Mouse (Mus musculus) brain, embryonic 14.5 days (tissue): ENCODE measurements at regions not wholly inside any gene's neighbourhood (a gene's known extent, or its start where the extent isn't known, plus 50 kb on each side); places are given as distances from the start of the nearest gene placed in this dataset.
"Not testable (repeated sequence)": the region's sequence is repeated elsewhere in the genome, so short reads cannot be mapped to it uniquely, and the experiment has no call there.

Experiments
- DNase-seq: peaks from one replicate; pipeline ENCODE4 v3.0.0-alpha.2; 2011; ENCODE audit warnings: low read depth
- CTCF ChIP-seq: fragments of 200-500 bp; IDR thresholded peaks from 2 replicates; pipeline ENCODE4 v1.5.1; 2012; ENCODE audit warnings: inconsistent platforms, mild to moderate bottlenecking, moderate library complexity, borderline replicate concordance; ENCODE audit not compliant: insufficient read depth, insufficient read length; ENCODE audit errors: extremely low read depth
- POLR2A ChIP-seq: fragments of 200-500 bp; IDR thresholded peaks from 2 replicates; pipeline ENCODE4 v1.6.1; 2012; ENCODE audit warnings: mild to moderate bottlenecking, inconsistent platforms, borderline replicate concordance; ENCODE audit not compliant: poor library complexity, insufficient read depth, insufficient read length, severe bottlenecking; ENCODE audit errors: extremely low read depth

DNA sequence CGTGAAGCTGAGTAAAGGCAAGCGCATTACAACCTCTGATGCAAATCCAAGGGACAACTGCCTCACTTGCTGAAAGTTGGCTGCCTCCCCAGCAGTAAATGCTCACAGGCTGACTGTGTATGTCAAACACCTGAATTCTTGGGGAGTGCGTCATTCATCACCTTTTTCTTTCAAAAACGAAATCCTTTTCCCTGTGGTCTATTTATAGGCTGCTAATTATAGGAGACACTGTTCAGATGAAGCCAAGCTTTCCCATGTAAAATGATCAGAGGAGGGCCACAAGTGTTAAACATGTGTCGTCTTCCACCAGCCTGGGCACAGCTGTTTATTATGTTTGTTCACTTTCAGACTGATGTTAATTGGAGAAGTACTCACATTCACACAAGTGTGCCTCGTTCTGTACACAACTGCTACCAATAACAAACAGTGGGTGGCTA lies 450.6 kb downstream of the Gm11232 start:
- TF ChIP-seq POLR2A (no peak), CTCF (no peak)
- peak; percentile 22 for DNase-seq

DNA sequence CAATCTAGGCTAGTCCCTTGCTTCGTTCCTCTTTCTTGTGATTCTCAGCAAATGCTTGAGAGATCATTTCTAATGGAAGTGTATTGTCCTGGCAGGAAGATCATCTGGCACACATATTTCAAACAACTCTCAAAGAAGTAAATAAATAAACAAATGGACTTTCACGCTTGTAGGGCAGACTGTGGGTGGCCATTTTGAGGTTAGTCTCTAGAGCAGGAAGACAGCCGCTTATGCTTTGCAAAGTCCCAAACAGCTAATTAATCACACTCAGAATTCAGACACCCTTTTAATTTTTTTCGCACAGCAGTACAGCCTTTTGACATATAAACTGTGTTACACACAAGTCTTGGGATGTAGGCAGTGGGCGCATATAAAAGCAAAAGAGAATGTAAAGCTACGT lies 451.1 kb downstream of the Gm11232 start:
- TF ChIP-seq CTCF = no peak
- no peak for TF ChIP-seq POLR2A
- no peak for DNase-seq

DNA sequence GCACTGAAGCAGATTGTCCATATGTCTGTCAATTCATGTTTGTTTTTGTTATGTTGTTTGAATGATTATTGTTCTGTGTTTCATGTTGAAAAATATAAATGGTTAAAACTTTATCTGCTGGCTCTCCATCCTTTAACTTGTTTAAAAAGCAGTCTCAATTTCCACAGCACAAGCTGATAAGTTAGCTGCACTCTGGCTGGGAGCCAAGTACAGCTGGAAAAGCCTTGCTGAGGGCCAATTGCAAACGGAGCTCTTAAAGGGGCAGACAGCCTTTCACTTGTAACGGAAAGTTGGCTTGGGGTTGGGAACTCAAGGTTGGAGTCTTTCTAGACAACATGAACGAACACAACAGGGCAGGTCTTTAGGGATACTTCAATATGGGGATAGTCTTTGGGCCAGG lies 462.0 kb downstream of the Gm11232 start:
- not testable (repeated sequence) for DNase-seq

DNA sequence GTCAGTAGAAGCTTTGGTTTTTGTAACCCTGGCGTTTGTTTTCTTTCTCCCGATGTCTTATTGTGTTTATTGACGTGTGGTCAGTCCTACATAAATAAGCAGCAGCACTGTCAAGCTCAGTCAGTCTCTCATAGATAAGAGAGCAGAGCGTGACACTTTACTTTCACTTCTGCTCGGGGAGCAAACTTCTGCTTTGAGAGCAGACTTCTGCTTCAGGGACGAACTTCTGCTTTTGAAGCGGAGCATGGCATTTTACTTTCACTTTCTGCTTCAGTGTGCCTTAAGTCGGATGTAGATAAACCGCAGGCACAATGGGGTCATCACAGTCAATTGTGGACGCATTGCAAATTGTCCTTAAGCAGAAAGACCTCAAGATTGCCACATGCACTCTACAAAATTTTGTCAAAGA lies 466.0 kb downstream of the Gm11232 start:
- DNase-seq = no peak
- no peak for TF ChIP-seq POLR2A
- TF ChIP-seq CTCF = no peak

DNA sequence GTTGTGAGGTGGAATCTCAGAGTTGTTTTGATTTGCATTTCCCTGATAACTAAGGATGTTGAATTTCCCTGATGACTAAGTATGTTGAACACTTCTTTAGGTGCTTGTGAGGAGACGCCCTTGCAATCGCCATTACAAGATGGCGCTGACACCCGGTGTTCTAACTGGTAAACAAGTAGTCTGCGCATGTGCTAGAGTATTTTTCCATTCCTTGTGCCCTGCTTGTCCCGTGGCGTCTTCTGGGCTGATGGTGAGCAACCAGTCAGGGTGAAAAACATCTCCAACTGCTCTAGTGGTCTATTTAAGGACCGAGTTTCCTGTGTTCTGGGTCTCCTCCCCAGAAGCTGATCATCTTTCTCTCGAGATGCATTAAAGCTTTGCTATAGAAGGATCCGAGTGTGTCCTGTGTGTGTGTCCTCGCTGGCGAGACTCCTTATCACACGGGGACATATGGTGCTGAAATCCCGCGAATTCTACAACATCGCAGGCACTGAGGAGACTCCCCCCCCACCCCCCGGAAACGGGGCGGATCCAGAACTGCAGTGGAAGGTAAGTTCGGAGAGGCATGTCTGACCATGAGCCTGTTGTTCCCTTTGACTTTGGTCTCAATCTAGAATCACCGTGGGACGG lies 466.5 kb downstream of the Gm11232 start:
- not testable (repeated sequence) for DNase-seq

DNA sequence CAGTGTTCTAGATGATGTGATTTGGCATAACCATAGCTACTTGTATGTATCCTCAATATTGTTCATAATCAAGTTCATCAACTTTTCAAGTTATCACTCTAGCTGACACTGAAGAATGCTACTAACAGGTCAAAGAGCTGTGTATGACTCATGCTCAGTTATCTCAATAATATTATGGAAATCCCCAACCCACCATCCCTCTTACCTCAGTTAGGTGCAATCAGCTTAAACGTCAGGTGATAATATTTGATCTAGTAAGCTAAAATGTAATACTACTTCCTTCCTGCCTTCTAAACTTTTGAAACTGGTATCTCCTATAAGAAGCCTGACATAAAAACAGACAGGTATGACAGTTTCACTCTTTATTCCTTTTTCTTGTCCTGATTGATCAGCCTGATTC lies 474.6 kb downstream of the Gm11232 start:
- TF ChIP-seq CTCF = no peak
- no peak for TF ChIP-seq POLR2A
- no peak for DNase-seq

DNA sequence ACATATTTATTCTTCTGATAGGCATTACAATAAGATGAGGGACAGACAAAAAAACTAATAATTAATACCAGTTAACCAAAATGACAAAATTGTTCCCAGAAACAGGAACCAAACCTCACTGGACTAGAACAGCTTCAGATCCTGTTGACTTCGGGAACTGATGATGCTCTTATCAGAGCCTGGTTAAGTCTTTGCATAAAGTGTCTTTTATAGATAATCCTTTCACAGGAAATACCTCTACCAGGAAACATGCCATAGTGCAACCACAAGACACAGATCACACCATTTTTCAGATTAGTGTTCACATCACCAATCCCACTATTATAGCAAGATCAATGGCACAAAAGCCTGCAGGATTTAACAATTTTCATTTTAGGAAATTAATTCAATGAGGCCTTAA lies 478.1 kb downstream of the Gm11232 start:
- DNase-seq = no peak
- TF ChIP-seq POLR2A = no peak
- TF ChIP-seq CTCF = no peak

DNA sequence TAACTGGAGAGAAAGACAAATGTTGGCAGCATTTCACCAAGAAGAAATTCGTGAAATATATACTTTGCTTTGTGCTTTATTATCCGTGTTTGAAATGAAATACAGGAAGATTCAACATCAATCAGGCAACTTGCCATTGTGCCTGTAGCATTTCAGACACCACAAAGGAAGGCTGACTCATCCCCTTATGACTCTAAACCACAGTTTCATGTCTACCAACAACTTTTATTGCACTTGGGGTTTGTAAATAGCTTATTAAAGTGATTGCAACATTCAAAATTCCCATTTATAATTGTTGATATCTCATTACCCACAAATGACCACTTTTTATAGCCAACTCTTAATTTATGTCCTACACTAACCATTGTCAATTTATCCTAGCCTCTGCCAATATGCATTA lies 497.9 kb downstream of the Gm11232 start:
- TF ChIP-seq POLR2A (no peak), CTCF (no peak)
- DNase-seq = no peak

DNA sequence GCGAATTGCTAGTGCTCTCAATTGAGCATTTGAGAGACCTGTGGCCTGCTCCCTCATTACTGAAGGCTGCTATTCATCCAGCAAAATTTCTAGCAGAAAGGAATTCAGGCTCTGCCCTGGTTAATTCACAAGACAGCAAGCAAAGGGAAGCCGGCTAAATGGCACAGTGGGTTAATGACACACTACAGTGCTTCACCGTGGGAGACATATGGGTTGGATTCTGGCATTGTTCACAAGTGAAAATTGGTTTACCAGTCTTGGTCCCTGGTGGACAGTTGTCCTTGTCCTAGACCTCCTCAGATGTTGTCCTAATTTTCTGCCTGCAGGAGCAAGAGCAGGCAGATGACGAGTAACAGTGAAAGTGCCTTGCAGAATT lies 527.3 kb downstream of the Gm11232 start:
- TF ChIP-seq CTCF = peak; percentile 6; the same call in 1 of the 2 replicates
- TF ChIP-seq POLR2A = no peak
- peak; percentile 97 for DNase-seq

DNA sequence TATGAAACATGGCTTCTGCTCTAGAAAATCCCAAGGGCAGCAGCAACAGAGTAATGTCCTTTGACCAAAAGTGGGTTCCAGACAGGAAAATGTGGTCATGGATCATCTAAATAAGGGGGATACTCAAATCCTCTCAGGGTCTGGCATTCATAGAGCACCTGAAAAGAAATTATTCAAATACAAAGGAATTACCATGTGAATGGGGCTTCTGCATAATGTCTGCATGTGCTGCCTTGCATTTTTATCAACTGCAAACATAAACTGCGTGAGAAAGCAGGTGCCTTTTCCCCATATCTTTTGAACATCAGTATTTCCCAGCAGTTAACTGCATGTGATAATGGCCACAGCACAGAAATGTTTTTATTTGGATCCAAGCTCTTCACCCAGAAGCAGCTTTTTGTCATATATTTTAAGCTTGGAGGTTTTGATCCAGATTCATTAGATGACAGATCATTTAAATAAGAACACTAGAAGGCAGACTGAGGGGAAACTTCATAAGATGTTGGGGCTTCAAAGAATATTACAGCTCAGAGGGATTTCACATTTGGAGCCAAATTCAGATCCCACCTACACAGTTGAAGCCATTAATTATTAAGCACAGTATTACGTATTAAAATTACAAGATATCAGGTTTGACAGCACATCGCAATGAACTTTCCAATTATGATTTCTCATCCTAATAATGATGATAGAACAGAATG lies 527.8 kb downstream of the Gm11232 start:
- peak; percentile 93 for DNase-seq

DNA sequence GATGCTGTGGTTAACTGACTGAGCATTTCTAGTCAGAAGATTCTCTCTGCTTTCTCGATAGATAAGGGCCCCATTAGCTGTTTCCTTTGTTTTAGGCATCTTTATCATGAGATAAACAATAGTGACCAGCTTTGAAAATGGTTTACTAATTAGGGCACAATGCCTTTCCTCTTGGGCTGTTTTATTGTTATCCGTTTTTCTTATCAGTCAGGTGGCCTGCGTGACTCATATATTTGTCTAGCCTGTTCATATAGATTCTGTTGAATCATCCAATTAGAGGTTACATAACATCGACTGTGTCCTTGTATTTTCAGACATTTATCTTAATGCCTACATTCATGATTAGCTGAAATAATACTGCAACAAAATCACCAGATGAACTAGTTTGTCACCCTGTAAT lies 531.1 kb downstream of the Gm11232 start:
- no peak for DNase-seq

More for the DNA sequence above, 527.8 kb downstream of the Gm11232 start:
- TF ChIP-seq CTCF = no peak
- no peak for TF ChIP-seq POLR2A

DNA sequence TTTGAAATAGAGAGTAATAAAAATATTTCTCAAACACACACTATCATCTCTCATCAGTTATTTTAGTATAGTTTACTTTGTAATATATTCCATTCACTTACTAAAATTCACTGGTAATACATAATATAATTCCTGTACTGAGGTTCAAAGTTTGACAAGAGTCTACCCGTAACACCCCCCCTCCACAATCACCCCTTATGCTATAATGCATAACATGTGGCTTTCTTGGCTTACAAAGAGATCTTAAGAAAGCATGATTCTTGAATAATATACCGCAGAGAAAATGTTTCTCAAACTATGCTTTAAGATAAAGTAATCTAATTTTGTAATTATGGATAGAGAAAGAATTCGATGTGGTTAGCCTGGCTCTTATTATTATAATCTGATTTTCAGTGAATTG lies 539.7 kb downstream of the Gm11232 start:
- no peak for TF ChIP-seq CTCF
- no peak for TF ChIP-seq POLR2A
- DNase-seq = no peak

More for the DNA sequence above, 531.1 kb downstream of the Gm11232 start:
- TF ChIP-seq POLR2A (no peak), CTCF (no peak)

DNA sequence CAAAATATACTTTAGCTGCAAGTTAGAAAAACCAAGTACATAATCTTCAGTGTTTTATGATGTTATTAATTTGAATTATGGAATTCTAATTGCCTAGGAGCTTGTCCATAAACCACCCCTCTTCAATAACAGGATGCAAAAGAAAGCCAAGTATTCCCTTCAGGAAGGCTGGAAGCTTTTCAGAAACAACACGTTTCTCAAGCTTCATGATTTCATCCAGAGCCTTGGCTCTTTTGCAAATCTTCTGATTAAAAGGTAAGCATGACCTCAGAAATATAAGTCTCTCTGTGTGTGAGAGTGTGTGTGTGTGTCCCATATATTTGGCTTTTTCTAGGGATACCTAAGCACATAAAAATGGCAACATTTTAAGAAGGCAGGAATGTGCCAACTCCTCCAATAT lies 570.0 kb downstream of the Gm11232 start:
- DNase-seq = peak; percentile 3
- TF ChIP-seq POLR2A (no peak), CTCF (no peak)

DNA sequence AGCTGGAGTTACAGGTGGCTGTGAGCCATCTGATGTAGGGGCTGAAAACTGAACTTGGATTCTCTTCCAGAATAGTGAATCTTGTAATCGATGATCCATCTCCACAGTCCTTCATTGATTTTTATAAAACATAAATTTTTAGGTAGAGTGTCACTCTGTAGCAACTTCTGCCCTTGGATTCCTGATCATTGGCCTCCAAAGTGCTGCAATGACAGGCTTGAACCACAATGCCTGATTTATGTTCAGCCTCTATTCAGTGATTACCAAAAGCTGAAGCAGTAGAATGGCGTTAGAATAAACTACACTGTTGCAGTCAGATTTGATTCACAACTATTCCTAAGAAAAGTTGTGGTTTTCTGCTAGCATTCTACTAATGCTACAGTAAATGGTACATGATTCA lies 580.1 kb downstream of the Gm11232 start:
- DNase-seq = no peak

More for the DNA sequence above, 580.1 kb downstream of the Gm11232 start:
- no peak for TF ChIP-seq POLR2A
- TF ChIP-seq CTCF = no peak
